ENCODE assay signal across 8 mouse cellular contexts in genomic region chr6:13224596-13225227, GRCm38 (mm10). TPM values are rescaled to one million over a fixed set of nuclear protein-coding genes. Genes with fewer than 3 reads are reported as not detected.
DNase-seq lines count a peak whose midpoint lies in the region; TF ChIP-seq lines count a peak whose summit lies in the region.

Gene Vwde (minus strand): TSS chr6:13224965.

- H3K4me1 ChIP-seq in embryonic fibroblast, embryonic 13.5 days (ENCODE audit: control insufficient read depth, insufficient read depth, low read length), result no peaks in the 10 kb centered on the region

- TF ChIP-seq CTCF in layer of hippocampus, adult 2 months (conservative IDR thresholded peaks at IDR 0.05), result no peak
- no peak for TF ChIP-seq CTCF in embryonic fibroblast, embryonic 13.5 days (IDR thresholded peaks at IDR 0.05; ENCODE audit: borderline replicate concordance, insufficient read depth, low read length)

- DNase-seq in layer of hippocampus, adult 2 months (ENCODE audit: low spot score in 2 of 2), result no peak
- no peak for DNase-seq in layer of hippocampus, postnatal 36 days
- peak; percentile 5 for DNase-seq in kidney, postnatal 14 days
- peak; percentile 33 for DNase-seq in retina, embryonic 14.5 days (ENCODE audit: low spot score)
- DNase-seq in right cerebral cortex, adult 18-20 months, result no peak
- no peak for DNase-seq in spleen, adult 18-20 months
- DNase-seq in layer of hippocampus, adult 9-10 months (ENCODE audit: low spot score), result no peak

- H3K4me3 ChIP-seq in layer of hippocampus, adult 2 months, result peak within 1 kb of the TSS; percentile 26
- H3K4me3 ChIP-seq in embryonic fibroblast, embryonic 13.5 days (ENCODE audit: insufficient read depth, low read length), result peak within 1 kb of the TSS; percentile 19; the same call in 1 of the 2 replicates

- H3K27ac ChIP-seq in layer of hippocampus, adult 2 months, result no peak within 1 kb of the TSS
- no peak within 1 kb of the TSS for H3K27ac ChIP-seq in embryonic fibroblast, embryonic 13.5 days (ENCODE audit: insufficient read depth, low read length)

- no peak for TF ChIP-seq POLR2A in embryonic fibroblast, embryonic 13.5 days (IDR thresholded peaks at IDR 0.05; ENCODE audit: low read depth, low read length)

RNA-seq across cellular contexts. Expression of gene Vwde, which starts in this region (rescaled TPM):
- total RNA-seq in layer of hippocampus, adult 2 months (2021), result not detected
- total RNA-seq in layer of hippocampus, postnatal 36 days (2021), result under 1 TPM in 1 of 2 experiments, not detected in 1; 0.10 TPM
- polyA plus RNA-seq in embryonic fibroblast, embryonic 13.5 days (2011; ENCODE audit: insufficient read length, low read depth, missing spikeins), result not detected in 2 replicates

Comparison
In these comparisons a context has a peak if more than half of its experiments do, and no peak if none do; other contexts are left out.
1. DNase-seq: peak in kidney, postnatal 14 days (single experiment) and retina, embryonic 14.5 days (single experiment); none in layer of hippocampus, adult 2 months (0 of 2), layer of hippocampus, postnatal 36 days (0 of 2), right cerebral cortex, adult 18-20 months (single experiment), spleen, adult 18-20 months (0 of 2) and layer of hippocampus, adult 9-10 months (single experiment).